Mouse (Mus musculus) erythroid progenitor cell, adult 5-6 weeks (primary cell): ENCODE data around the gene Chad. TPM values are rescaled to one million over a fixed set of nuclear protein-coding genes. Genes with fewer than 3 reads are reported as not detected.

Source experiments
- ATAC-seq: replicated peaks from 2 replicates; pipeline ENCODE4 v1.8.0; 2016; ENCODE audit warnings: moderate number of reproducible peaks, mild to moderate bottlenecking, moderate TSS enrichment, inconsistent platforms; ENCODE audit not compliant: poor library complexity, low FRiP score, severe bottlenecking
- total RNA-seq, 2 experiments: library from RNA; stranded (forward) in 1 of 2; stranded (reverse) in 1 of 2; fragments of 150-400 nt in 1 of 2; fragments of 186-747, 209-891 nt in 1 of 2; gene quantifications; 2 replicates each; pipeline versions ENCODE4 v1.2.3 to v1.2.4; 2015 to 2017; ENCODE audit warnings: low replicate concordance in 2 of 2

Gene Chad
- total RNA-seq, 2 experiments from 2014 or later = not detected

DNA sequence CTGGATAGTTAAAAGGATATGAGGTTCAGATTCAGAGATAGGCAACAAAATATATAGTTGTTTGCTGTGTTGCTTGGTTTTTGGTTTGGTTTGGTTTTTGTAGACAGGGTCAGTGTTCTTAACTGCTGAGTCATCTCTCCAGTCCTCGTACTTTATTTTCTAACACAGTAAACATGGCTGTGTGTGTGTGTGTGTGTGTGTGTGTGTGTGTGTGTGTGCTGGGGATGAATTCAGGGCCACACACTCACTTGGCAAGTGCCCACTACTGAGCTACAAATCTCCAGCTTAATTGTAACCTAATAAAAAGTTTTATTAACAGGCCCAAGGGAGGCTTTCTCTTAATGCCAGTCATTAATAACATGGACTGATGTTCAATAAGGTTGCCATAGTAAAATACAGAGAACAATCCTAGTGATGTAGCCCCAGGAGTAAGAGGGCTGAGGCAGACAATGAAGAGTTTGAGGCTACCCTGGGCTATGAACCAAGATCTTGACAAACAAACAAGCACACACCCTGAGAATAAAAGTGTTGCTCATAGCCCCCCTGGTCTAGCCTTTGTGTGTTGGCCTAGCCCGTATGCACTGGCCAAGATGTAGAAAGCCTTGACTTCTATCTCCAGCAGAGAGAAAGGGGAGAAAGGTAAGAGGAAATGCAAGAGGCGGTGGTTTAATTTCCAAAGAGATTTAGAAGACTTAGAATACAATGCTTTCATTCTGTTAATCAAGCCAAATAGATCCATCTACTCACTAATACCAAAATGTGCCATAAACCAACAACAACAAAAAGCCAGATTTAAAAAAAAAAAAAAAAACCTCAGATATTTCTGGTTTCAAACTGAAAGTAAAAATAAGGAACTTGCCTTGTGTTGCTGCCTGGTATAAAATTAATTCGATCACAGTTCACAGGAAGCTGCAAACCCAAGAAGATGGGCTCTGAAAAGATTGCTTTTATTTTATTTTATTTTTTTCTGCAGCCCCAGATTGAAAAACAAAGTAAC is 46.2 kb downstream of the Chad start:
- no peak for ATAC-seq

DNA sequence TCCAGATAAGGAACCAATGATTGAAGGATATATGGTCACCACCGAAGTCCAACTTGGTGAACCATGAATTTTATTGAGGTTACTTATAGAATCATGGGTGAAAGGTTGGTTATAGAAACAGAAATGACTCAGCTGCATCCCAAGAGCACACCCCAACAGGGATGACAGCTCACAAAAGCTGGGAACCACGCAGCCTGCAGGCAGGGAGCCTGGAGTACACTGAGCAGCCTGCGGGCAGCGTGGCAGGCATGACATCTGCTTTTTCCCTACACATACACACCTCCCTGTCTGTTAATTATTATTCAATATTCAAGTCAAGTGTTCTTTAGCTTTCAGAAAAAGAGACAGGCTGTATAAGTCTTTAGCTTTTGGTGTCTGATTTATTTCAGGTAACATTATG is 49.8 kb downstream of the Chad start:
- no peak for ATAC-seq

DNA sequence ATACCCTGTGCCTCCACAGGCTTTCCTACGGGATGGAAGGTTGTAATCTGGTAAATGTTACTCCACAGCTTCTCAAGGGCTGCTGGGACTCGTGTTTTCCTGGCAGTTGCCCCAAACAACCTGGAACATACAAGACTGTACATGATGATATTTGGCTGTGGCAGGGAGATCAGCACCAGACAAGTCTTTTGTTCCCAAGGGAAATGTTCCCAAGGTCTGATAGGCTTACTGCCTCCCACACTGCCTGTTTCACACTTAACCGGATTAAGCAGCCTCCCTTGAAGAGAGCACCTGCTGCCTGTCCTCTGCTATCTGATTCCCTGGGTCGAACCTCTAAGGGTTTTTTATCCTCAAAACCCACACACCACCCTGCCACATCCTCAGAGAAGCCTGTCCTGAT is 50.6 kb downstream of the Chad start:
- ATAC-seq = no peak

DNA sequence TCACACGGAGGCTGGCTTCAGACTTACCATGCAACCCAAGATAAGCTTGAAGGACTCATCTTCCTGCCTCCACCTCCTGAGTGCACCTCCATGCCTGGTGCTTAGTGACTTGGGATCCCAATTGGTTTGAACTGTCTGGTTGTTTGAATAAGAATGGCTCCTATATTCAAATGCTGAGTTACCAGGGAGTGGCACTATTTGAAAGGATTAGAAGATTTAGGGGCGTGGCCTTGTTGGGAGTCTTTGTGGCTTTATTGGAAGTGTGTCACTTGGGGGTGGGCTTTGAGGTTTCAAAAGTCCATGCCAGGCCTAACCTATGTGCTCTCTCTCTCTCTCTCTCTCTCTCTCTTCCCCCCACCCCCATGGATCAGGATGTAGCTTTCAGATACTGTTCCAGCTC is 52.8 kb downstream of the Chad start:
- ATAC-seq = no peak

Other genes starting within 250 kb of the Chad start
- 261 and 280 TPM in 2 replicates for gene Luc7l3, start 243.1 kb upstream of the Chad start, total RNA-seq (2015; ENCODE audit: low replicate concordance)
- gene Luc7l3, start 243.1 kb upstream of the Chad start, total RNA-seq (2017; ENCODE audit: low replicate concordance) = 596 and 607 TPM in 2 replicates
- gene Ankrd40, start 237.0 kb upstream of the Chad start, total RNA-seq (2015; ENCODE audit: low replicate concordance) = 12.2 and 39.6 TPM in 2 replicates
- gene Ankrd40, start 237.0 kb upstream of the Chad start, total RNA-seq (2017; ENCODE audit: low replicate concordance) = 22.2 and 28.6 TPM in 2 replicates
- gene Abcc3, start 172.1 kb upstream of the Chad start, total RNA-seq (2015; ENCODE audit: low replicate concordance) = 2.9 and 6.7 TPM in 2 replicates
- 4.5 TPM in 1 of 2 replicates, not detected in the other for gene Abcc3, start 172.1 kb upstream of the Chad start, total RNA-seq (2017; ENCODE audit: low replicate concordance)
- 208 and 236 TPM in 2 replicates for gene Cacna1g, start 90.8 kb upstream of the Chad start, total RNA-seq (2015; ENCODE audit: low replicate concordance)
- gene Cacna1g, start 90.8 kb upstream of the Chad start, total RNA-seq (2017; ENCODE audit: low replicate concordance) = 142 TPM in 2 replicates
- gene Spata20, start 78.9 kb upstream of the Chad start, total RNA-seq (2015; ENCODE audit: low replicate concordance) = not detected in 2 replicates
- gene Spata20, start 78.9 kb upstream of the Chad start, total RNA-seq (2017; ENCODE audit: low replicate concordance) = not detected in 2 replicates
- gene Epn3, start 65.1 kb upstream of the Chad start, total RNA-seq (2015; ENCODE audit: low replicate concordance) = not detected in 2 replicates
- gene Epn3, start 65.1 kb upstream of the Chad start, total RNA-seq (2017; ENCODE audit: low replicate concordance) = not detected in 2 replicates
- gene Mycbpap, start 43.3 kb upstream of the Chad start, total RNA-seq (2015; ENCODE audit: low replicate concordance) = not detected in 2 replicates
- gene Mycbpap, start 43.3 kb upstream of the Chad start, total RNA-seq (2017; ENCODE audit: low replicate concordance) = not detected in 2 replicates
- gene Rsad1, start 15.8 kb upstream of the Chad start, total RNA-seq (2015; ENCODE audit: low replicate concordance) = 0.84 TPM in 1 of 2 replicates, not detected in the other
- 0.23 and 0.26 TPM in 2 replicates for gene Rsad1, start 15.8 kb upstream of the Chad start, total RNA-seq (2017; ENCODE audit: low replicate concordance)
- 4.2 and 9.7 TPM in 2 replicates for gene Acsf2, start 36.8 kb downstream of the Chad start, total RNA-seq (2015; ENCODE audit: low replicate concordance)
- gene Acsf2, start 36.8 kb downstream of the Chad start, total RNA-seq (2017; ENCODE audit: low replicate concordance) = 2.3 and 2.5 TPM in 2 replicates
- gene Lrrc59, start 64.7 kb downstream of the Chad start, total RNA-seq (2015; ENCODE audit: low replicate concordance) = 11.3 and 20.2 TPM in 2 replicates
- 15.8 and 16.4 TPM in 2 replicates for gene Lrrc59, start 64.7 kb downstream of the Chad start, total RNA-seq (2017; ENCODE audit: low replicate concordance)
- 16.8 and 20.9 TPM in 2 replicates for gene Mrpl27, start 88.7 kb downstream of the Chad start, total RNA-seq (2015; ENCODE audit: low replicate concordance)
- 24.5 and 27.2 TPM in 2 replicates for gene Mrpl27, start 88.7 kb downstream of the Chad start, total RNA-seq (2017; ENCODE audit: low replicate concordance)
- 3.4 and 15.9 TPM in 2 replicates for gene Eme1, start 88.9 kb downstream of the Chad start, total RNA-seq (2015; ENCODE audit: low replicate concordance)
- 29.4 and 34.9 TPM in 2 replicates for gene Eme1, start 88.9 kb downstream of the Chad start, total RNA-seq (2017; ENCODE audit: low replicate concordance)
- gene Xylt2, start 112.5 kb downstream of the Chad start, total RNA-seq (2015; ENCODE audit: low replicate concordance) = 1.1 and 2.5 TPM in 2 replicates
- gene Xylt2, start 112.5 kb downstream of the Chad start, total RNA-seq (2017; ENCODE audit: low replicate concordance) = 0.51 and 2.9 TPM in 2 replicates
- not detected in 2 replicates for gene Gm11541, start 139.5 kb downstream of the Chad start, total RNA-seq (2015; ENCODE audit: low replicate concordance)
- not detected in 2 replicates for gene Gm11541, start 139.5 kb downstream of the Chad start, total RNA-seq (2017; ENCODE audit: low replicate concordance)
- gene Cdc34b, start 176.7 kb downstream of the Chad start, total RNA-seq (2015; ENCODE audit: low replicate concordance) = not detected in 2 replicates
- 0.15 TPM in 1 of 2 replicates, not detected in the other for gene Cdc34b, start 176.7 kb downstream of the Chad start, total RNA-seq (2017; ENCODE audit: low replicate concordance)
- not detected in 2 replicates for gene Tmem92, start 217.7 kb downstream of the Chad start, total RNA-seq (2015; ENCODE audit: low replicate concordance)
- gene Tmem92, start 217.7 kb downstream of the Chad start, total RNA-seq (2017; ENCODE audit: low replicate concordance) = not detected in 2 replicates